Mouse (Mus musculus) lung, postnatal 0 days (tissue): ENCODE data around the gene Acad11.

Experiments
- CTCF ChIP-seq: IDR thresholded peaks from 2 replicates; pipeline ENCODE4 v1.5.1; 2016; ENCODE audit warnings: antibody characterized with exemption, mild to moderate bottlenecking
- EP300 ChIP-seq: IDR thresholded peaks from 2 replicates; pipeline ENCODE4 v1.6.1; 2016; ENCODE audit warnings: antibody characterized with exemption, mild to moderate bottlenecking, control low read depth

GRCm38 (mm10) chr9:104101458-104101857 lies 38.3 kb downstream of the Acad11 start:
- TF ChIP-seq CTCF, result no peak
- TF ChIP-seq EP300, result no peak
